Mouse (Mus musculus) thymus, postnatal 36 days (tissue): Measurements from ENCODE around the gene Hsp90ab1.

ENCODE experiments used
- DNase-seq, 2 experiments: peaks; one replicate each; pipeline ENCODE4 v3.0.0; 2022; ENCODE audit warnings: mixed read lengths in 2 of 2

The Hsp90ab1 gene

GRCm38 (mm10) chr17:45578843-45579242, 5.8 kb upstream of the Hsp90ab1 start:
- peak in 1 of 2 experiments; percentile 28 for DNase-seq

GRCm38 (mm10) chr17:45578242-45578641, 5.2 kb upstream of the Hsp90ab1 start:
- DNase-seq = no peak

GRCm38 (mm10) chr17:45575123-45575897, 2.2 kb upstream of the Hsp90ab1 start:
- no peak for DNase-seq

GRCm38 (mm10) chr17:45574129-45574761, 1.2 kb upstream of the Hsp90ab1 start:
- DNase-seq = peak; percentile 81 to 85

- DNase-seq = peak; percentile 99
Observed at GRCm38 (mm10) chr17:45573780-45574123, 681 bp upstream of the Hsp90ab1 start.

- peak; percentile 73 to 83 for DNase-seq
Observed at GRCm38 (mm10) chr17:45572103-45573086, 676 bp downstream of the Hsp90ab1 start.

GRCm38 (mm10) chr17:45569999-45570398, 3.1 kb downstream of the Hsp90ab1 start:
- no peak for DNase-seq

GRCm38 (mm10) chr17:45568990-45569389, 4.1 kb downstream of the Hsp90ab1 start:
- DNase-seq = no peak

- DNase-seq = no peak
Observed at GRCm38 (mm10) chr17:45567162-45567601, 5.9 kb downstream of the Hsp90ab1 start.

- DNase-seq = no peak
Observed at GRCm38 (mm10) chr17:45566360-45567161, 6.5 kb downstream of the Hsp90ab1 start.

- no peak for DNase-seq
Observed at GRCm38 (mm10) chr17:45566031-45566359, 7.1 kb downstream of the Hsp90ab1 start.

- no peak for DNase-seq
Observed at GRCm38 (mm10) chr17:45565103-45565502, 8.0 kb downstream of the Hsp90ab1 start.

GRCm38 (mm10) chr17:45564531-45565084, 8.5 kb downstream of the Hsp90ab1 start:
- no peak for DNase-seq

- DNase-seq = peak; percentile 89 to 90
Observed at GRCm38 (mm10) chr17:45563655-45564530, 9.2 kb downstream of the Hsp90ab1 start, which contains the start of gene Slc35b2. Gene Slc35b2, plus strand, starts transcription at chr17:45563874.

- DNase-seq = peak in 1 of 2 experiments; percentile 21
Observed at GRCm38 (mm10) chr17:45563216-45563615, 9.9 kb downstream of the Hsp90ab1 start.

- DNase-seq = no peak
Observed at GRCm38 (mm10) chr17:45559732-45560525, 13.1 kb downstream of the Hsp90ab1 start.

- peak; percentile 52 to 63 for DNase-seq
Observed at GRCm38 (mm10) chr17:45557998-45558862, 14.8 kb downstream of the Hsp90ab1 start.

- peak; percentile 53 to 63 for DNase-seq
Observed at GRCm38 (mm10) chr17:45557246-45557824, 15.7 kb downstream of the Hsp90ab1 start.
